Mouse (Mus musculus): ENCODE measurements around the gene Arl11.

GRCm38 (mm10) chr14:61274414-61275198, 34.9 kb upstream of the Arl11 start:
- TF ChIP-seq CTCF (IDR thresholded peaks at IDR 0.05; ENCODE audit: low read depth) (no peak), EP300 (IDR thresholded peaks at IDR 0.05; ENCODE audit: low read depth) (no peak)

Data from liver, embryonic 14.5 days (tissue).